ENCODE assay signal across 7 mouse cellular contexts in the genomic region with DNA sequence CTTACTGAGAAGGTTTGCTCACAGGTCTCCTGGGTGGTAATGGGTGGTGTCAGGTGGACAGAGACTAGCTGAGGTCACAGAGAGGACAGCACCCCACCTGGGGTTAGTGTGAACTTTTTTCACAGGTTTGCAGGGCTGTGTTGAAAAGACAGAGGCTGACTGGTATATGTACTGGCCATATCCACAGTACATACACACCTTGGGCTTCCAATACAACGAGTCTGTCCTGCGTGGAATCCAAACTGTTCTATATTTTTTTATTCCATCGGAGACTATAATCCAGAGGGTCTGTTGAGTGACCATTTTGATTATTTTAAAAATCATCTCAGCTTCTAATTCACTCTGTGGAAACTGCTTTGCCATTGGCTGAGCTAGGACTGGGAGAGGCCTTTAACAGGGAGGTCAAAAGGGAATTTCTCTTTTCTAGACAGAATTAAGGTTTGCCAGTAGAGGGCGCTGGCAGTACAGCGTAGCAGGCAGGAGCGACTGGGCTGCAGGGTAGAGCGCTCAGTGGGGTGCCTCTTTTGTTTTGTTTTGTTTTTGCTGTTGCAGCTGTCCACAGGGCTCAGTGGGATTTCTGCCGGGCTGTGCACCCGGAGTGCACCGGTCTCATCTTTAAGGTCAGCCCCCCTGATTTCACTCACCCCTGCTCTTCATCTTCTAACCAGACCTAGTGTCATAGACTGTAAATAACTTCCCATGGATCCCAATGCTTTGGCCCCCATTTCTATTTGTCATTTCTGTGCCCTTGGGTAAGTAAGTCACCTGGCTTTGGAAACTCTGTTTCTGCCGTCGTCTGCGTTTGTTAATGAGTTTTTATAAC. TPM values are rescaled to one million over a fixed set of nuclear protein-coding genes. Genes with fewer than 3 reads are reported as not detected.
DNase-seq lines count a peak whose midpoint lies in the region; ATAC-seq and TF ChIP-seq lines count a peak whose summit lies in the region.

No protein-coding gene starts in this region.

- peak; percentile 83 for ATAC-seq in intestine, embryonic 16.5 days
- ATAC-seq in midbrain, embryonic 11.5 days (ENCODE audit: low FRiP score), result peak; percentile 82

- peak overlapping the region; percentile 17 for H3K4me2 ChIP-seq in intestine, embryonic 16.5 days (ENCODE audit: low read depth, low read length)
- H3K4me2 ChIP-seq in midbrain, embryonic 11.5 days, result peak overlapping the region; percentile 37

- no peaks in the 10 kb centered on the region for H3K36me3 ChIP-seq in intestine, embryonic 16.5 days (ENCODE audit: control insufficient read depth, insufficient read depth, low read length)
- no peaks in the 10 kb centered on the region for H3K36me3 ChIP-seq in limb, embryonic 10.5 days
- H3K36me3 ChIP-seq in midbrain, embryonic 11.5 days (ENCODE audit: control insufficient read depth, insufficient read depth, low read length), result no peaks in the 10 kb centered on the region
- no peaks in the 10 kb centered on the region for H3K36me3 ChIP-seq in small intestine, adult 2 months (ENCODE audit: control insufficient read depth, insufficient read depth, low read length)

- no peaks in the 10 kb centered on the region for H3K4me1 ChIP-seq in intestine, embryonic 16.5 days (ENCODE audit: control insufficient read depth, insufficient read depth, low read length)
- H3K4me1 ChIP-seq in limb, embryonic 10.5 days, result 0 out of 2 replicates have a peak, but pooled peaks cover 6% of the 10 kb centered on the region
- H3K4me1 ChIP-seq in midbrain, embryonic 11.5 days (ENCODE audit: control insufficient read depth, insufficient read depth, low read length), result no peaks in the 10 kb centered on the region
- H3K4me1 ChIP-seq in small intestine, adult 2 months (ENCODE audit: control insufficient read depth, insufficient read depth, insufficient read length, low read length), result no peaks in the 10 kb centered on the region

- H3K9ac ChIP-seq in intestine, embryonic 16.5 days (ENCODE audit: low read depth, low read length), result no peak overlapping the region
- peak overlapping the region; percentile 36; the same call in 1 of the 2 replicates for H3K9ac ChIP-seq in midbrain, embryonic 11.5 days (ENCODE audit: low read length)

- no peaks in the 10 kb centered on the region for H3K27me3 ChIP-seq in intestine, embryonic 16.5 days (replicated peaks; ENCODE audit: control insufficient read depth, insufficient read depth, low read length)
- H3K27me3 ChIP-seq in limb, embryonic 10.5 days (ENCODE audit: low read depth, poor library complexity, severe bottlenecking), result no peaks in the 10 kb centered on the region
- no peaks in the 10 kb centered on the region for H3K27me3 ChIP-seq in midbrain, embryonic 11.5 days (ENCODE audit: control insufficient read depth, insufficient read depth, low read length)
- no peaks in the 10 kb centered on the region for H3K27me3 ChIP-seq in small intestine, adult 2 months (ENCODE audit: control insufficient read depth, insufficient read depth, low read length)

- peak; percentile 58; the same call in 1 of the 2 replicates for TF ChIP-seq CTCF in small intestine, adult 2 months (IDR thresholded peaks at IDR 0.05; ENCODE audit: extremely low read depth, insufficient read length, insufficient replicate concordance, low read depth, low read length)

- 21% methylated on average over 13 of the region's 13 CpGs for WGBS in intestine, embryonic 16.5 days
- WGBS in limb, embryonic 10.5 days, result 27% methylated on average over 13 of the region's 13 CpGs
- 23% methylated on average over 13 of the region's 13 CpGs for WGBS in midbrain, embryonic 11.5 days
- 26% methylated on average over 13 of the region's 13 CpGs for WGBS in small intestine, adult 2 months

- DNase-seq in adrenal gland, adult 18-20 months (ENCODE audit: low spot score in 2 of 2), result peak; percentile 62 to 71
- DNase-seq in cerebellum, postnatal 14 days, result peak; percentile 81 to 88
- DNase-seq in gastrocnemius, adult 8-10 months (ENCODE audit: low spot score in 2 of 2), result peak; percentile 16 to 18
- peak; percentile 72 for DNase-seq in limb, embryonic 10.5 days (ENCODE audit: low spot score)
- peak; percentile 98 for DNase-seq in midbrain, embryonic 11.5 days (ENCODE audit: low spot score, missing footprints)

- no peak overlapping the region for H3K27ac ChIP-seq in intestine, embryonic 16.5 days (ENCODE audit: low read length)
- H3K27ac ChIP-seq in limb, embryonic 10.5 days, result no peak overlapping the region
- H3K27ac ChIP-seq in midbrain, embryonic 11.5 days (ENCODE audit: low read depth, low read length), result no peak overlapping the region
- no peak overlapping the region for H3K27ac ChIP-seq in small intestine, adult 2 months (ENCODE audit: insufficient read depth, low read depth, low read length)

- no peaks in the 10 kb centered on the region for H3K9me3 ChIP-seq in intestine, embryonic 16.5 days (ENCODE audit: control insufficient read depth, low read length)
- no peaks in the 10 kb centered on the region for H3K9me3 ChIP-seq in limb, embryonic 10.5 days (replicated peaks)
- H3K9me3 ChIP-seq in midbrain, embryonic 11.5 days (ENCODE audit: control insufficient read depth, low read length), result no peaks in the 10 kb centered on the region

- TF ChIP-seq POLR2A in small intestine, adult 2 months (IDR thresholded peaks at IDR 0.05; ENCODE audit: low read depth, low read length), result no peak

- no peak overlapping the region; the same call in 1 of the 2 replicates for H3K4me3 ChIP-seq in intestine, embryonic 16.5 days (ENCODE audit: low read length)
- peak overlapping the region; percentile 26; the same call in 1 of the 2 replicates for H3K4me3 ChIP-seq in limb, embryonic 10.5 days
- peak overlapping the region; percentile 9; the same call in 1 of the 2 replicates for H3K4me3 ChIP-seq in midbrain, embryonic 11.5 days (ENCODE audit: low read depth, low read length)
- H3K4me3 ChIP-seq in small intestine, adult 2 months (ENCODE audit: low read depth, low read length), result no peak overlapping the region

RNA-seq across cellular contexts. Expression of gene Stab2, which starts 35.9 kb away (rescaled TPM):
- total RNA-seq in adrenal gland, adult 18-20 months (2021), result under 1 TPM; 0.03 to 0.22 TPM
- 1 to 10 TPM; 3.9 to 8.1 (median 6.1) TPM for total RNA-seq in gastrocnemius, adult 8-10 months (2022)
- polyA plus RNA-seq in intestine, embryonic 16.5 days (2015; fragmentation: Nextera tagmentation; extraction: Ambion mirVana), result 0.78 and 0.95 TPM in 2 replicates
- 0.31 and 0.56 TPM in 2 replicates for polyA plus RNA-seq in limb, embryonic 10.5 days (2016; fragmentation: Nextera tagmentation; extraction: Ambion mirVana)
- 0.25 and 0.26 TPM in 2 replicates for polyA plus RNA-seq in midbrain, embryonic 11.5 days (2014; fragmentation: Nextera tagmentation; extraction: Ambion mirVana)
- 0.36 and 0.87 TPM in 2 replicates for polyA plus RNA-seq in small intestine, adult 2 months (2012; rRNA removed)

Comparison
In these comparisons a context has a peak if more than half of its experiments do, and no peak if none do; other contexts are left out.
1. DNase-seq: peak in every context shown above with its lines; median percentile 98 in midbrain, embryonic 11.5 days; 84 in cerebellum, postnatal 14 days; 72 in limb, embryonic 10.5 days; 66 in adrenal gland, adult 18-20 months; 17 in gastrocnemius, adult 8-10 months.
2. H3K4me3 ChIP-seq: peak in limb, embryonic 10.5 days (single experiment) and midbrain, embryonic 11.5 days (single experiment); none in intestine, embryonic 16.5 days (single experiment) and small intestine, adult 2 months (single experiment).